Mouse (Mus musculus) heart, postnatal 0 days (tissue): Measurements from ENCODE around the gene Id4. TPM values are rescaled to one million over a fixed set of nuclear protein-coding genes. Genes with fewer than 3 reads are reported as not detected.
A peak's percentile ranks its signal among the peaks of the same experiment; 100 is the strongest.

Experiments used
- ATAC-seq: fragments of 200-750 bp; cut with Nextera tagmentation; 2 replicates; pipeline ENCODE4 v1.8.0; 2017; ENCODE audit warnings: low read depth, moderate number of reproducible peaks, moderate library complexity; ENCODE audit not compliant: insufficient read depth
- DNase-seq: peaks from one replicate; pipeline ENCODE4 v3.0.0-alpha.2; 2016; ENCODE audit warnings: low spot score
- H3K27ac ChIP-seq: fragments of 300-500 bp; sonication (generic); 2 replicates; pipeline ENCODE4 v1.5.1; 2014; ENCODE audit warnings: low read depth, mild to moderate bottlenecking
- H3K27me3 ChIP-seq: fragments of 300-500 bp; sonication (generic); 2 replicates; pipeline ENCODE4 v1.6.1; 2014; ENCODE audit warnings: low read length, mixed read lengths; ENCODE audit not compliant: control insufficient read depth, insufficient read depth
- H3K36me3 ChIP-seq: fragments of 300-500 bp; sonication (generic); replicated peaks from 2 replicates; pipeline ENCODE4 v1.6.1; 2014; ENCODE audit warnings: low read length, mixed read lengths; ENCODE audit not compliant: control insufficient read depth, insufficient read depth
- H3K4me1 ChIP-seq: fragments of 300-500 bp; sonication (generic); 2 replicates; pipeline ENCODE4 v1.6.1; 2014; ENCODE audit warnings: antibody characterized with exemption; ENCODE audit not compliant: control insufficient read depth, insufficient read depth
- H3K4me2 ChIP-seq: fragments of 300-500 bp; sonication (generic); 2 replicates; pipeline ENCODE4 v1.6.1; 2014; ENCODE audit warnings: low read depth, mild to moderate bottlenecking, low read length, moderate library complexity
- H3K4me3 ChIP-seq: fragments of 300-500 bp; sonication (generic); 2 replicates; pipeline ENCODE4 v1.5.1; 2014; ENCODE audit warnings: low read depth, low read length
- H3K9ac ChIP-seq: fragments of 300-500 bp; sonication (generic); replicated peaks from 2 replicates; pipeline ENCODE4 v1.6.1; 2014; ENCODE audit warnings: low read depth, low read length, mixed read lengths
- H3K9me3 ChIP-seq: fragments of 300-500 bp; sonication (generic); replicated peaks from 2 replicates; pipeline ENCODE4 v1.6.1; 2016; ENCODE audit warnings: low read length; ENCODE audit not compliant: control insufficient read depth
- CTCF ChIP-seq: IDR thresholded peaks from 2 replicates; pipeline ENCODE4 v1.5.1; 2016; ENCODE audit warnings: antibody characterized with exemption, control low read depth, low read depth
- EP300 ChIP-seq: IDR thresholded peaks from 2 replicates; pipeline ENCODE4 v1.6.1; 2016; ENCODE audit warnings: antibody characterized with exemption, low read depth
- WGBS: fragments of 180-500 bp; shearing (Covaris S2); extraction: QIAGEN DNeasy Blood & Tissue Kit; methylation state at CpG from one replicate; pipeline ENCODE4 v1.1.7; 2014; 5-methylcytosine and 5-hydroxymethylcytosine counted together
- polyA plus RNA-seq: library from polyadenylated mRNA; unstranded; fragments of >200 nt; fragmentation: Nextera tagmentation; extraction: Ambion mirVana; gene quantifications from 2 replicates; pipeline ENCODE4 v1.2.1, GENCODE M21; 2015
- total RNA-seq: library from RNA; depleted of rRNA; stranded (reverse); fragments of >200 nt; gene quantifications from 2 replicates; pipeline ENCODE4 v1.2.3, GENCODE M21; 2014; ENCODE audit warnings: low replicate concordance

Id4 gene
- total and polyA plus RNA-seq, 2 experiments from 2014 or later = 1.4 to 3.5 TPM

GRCm38 (mm10) chr13:48261341-48262221 is 553 bp downstream of the Id4 start:
- Histone ChIP-seq H3K9ac (peak overlapping the region; percentile 66), H3K9me3 (no peaks in the 10 kb centered on the region), H3K4me1 (0 out of 2 replicates have a peak, but pooled peaks cover 6% of the 10 kb centered on the region), H3K4me2 (peak overlapping the region; percentile 80), H3K4me3 (peak overlapping the region; percentile 70), H3K36me3 (no peaks in the 10 kb centered on the region), H3K27me3 (peaks cover 17% of the 10 kb centered on the region), H3K27ac (peak overlapping the region; percentile 76)
- DNase-seq (peak; percentile 32), ATAC-seq (peak; percentile 44)
- TF ChIP-seq CTCF (no peak), EP300 (no peak)
- WGBS = under 1% methylated on average over 92 of the region's 98 CpGs

- Histone ChIP-seq H3K27ac (no peak overlapping the region), H3K4me2 (peak overlapping the region; percentile 80), H3K4me3 (peak overlapping the region; percentile 70), H3K36me3 (no peaks in the 10 kb centered on the region), H3K9me3 (no peaks in the 10 kb centered on the region), H3K4me1 (0 out of 2 replicates have a peak, but pooled peaks cover 6% of the 10 kb centered on the region), H3K9ac (0 out of 2 replicates have a peak overlapping the region, but pooled peaks have one; percentile 66), H3K27me3 (peaks cover 22% of the 10 kb centered on the region)
- ATAC-seq (no peak), DNase-seq (no peak)
- WGBS = under 1% methylated on average over 24 of the region's 25 CpGs
- TF ChIP-seq EP300 (no peak), CTCF (no peak)
Observed at GRCm38 (mm10) chr13:48262451-48262969, 1.5 kb downstream of the Id4 start.

- Histone ChIP-seq H3K4me3 (no peak overlapping the region), H3K27ac (no peak overlapping the region), H3K4me2 (no peak overlapping the region), H3K4me1 (0 out of 2 replicates have a peak, but pooled peaks cover 6% of the 10 kb centered on the region), H3K36me3 (no peaks in the 10 kb centered on the region), H3K9me3 (no peaks in the 10 kb centered on the region), H3K9ac (no peak overlapping the region), H3K27me3 (peaks cover 22% of the 10 kb centered on the region)
- no peak for DNase-seq
- no peak for TF ChIP-seq CTCF
- WGBS = 87% methylated on average over 6 of the region's 6 CpGs
- no peak for ATAC-seq
Observed at GRCm38 (mm10) chr13:48265029-48265428, 4.0 kb downstream of the Id4 start.

GRCm38 (mm10) chr13:48273451-48274069 is 12.5 kb downstream of the Id4 start:
- Histone ChIP-seq H3K9me3 (no peaks in the 10 kb centered on the region), H3K27ac (no peak overlapping the region), H3K36me3 (no peaks in the 10 kb centered on the region), H3K4me3 (peak overlapping the region; percentile 18), H3K27me3 (no peaks in the 10 kb centered on the region), H3K4me2 (peak overlapping the region; percentile 50), H3K4me1 (no peaks in the 10 kb centered on the region), H3K9ac (no peak overlapping the region)
- DNase-seq = peak; percentile 57
- WGBS = 4% methylated on average over 15 of the region's 15 CpGs
- TF ChIP-seq CTCF = peak; percentile 81
- no peak for TF ChIP-seq EP300
- ATAC-seq = peak; percentile 84

- no peak overlapping the region for H3K4me3 ChIP-seq
- H3K36me3 ChIP-seq = no peaks in the 10 kb centered on the region
- H3K9ac ChIP-seq = no peak overlapping the region
- no peaks in the 10 kb centered on the region for H3K9me3 ChIP-seq
- no peak overlapping the region for H3K27ac ChIP-seq
- no peaks in the 10 kb centered on the region for H3K27me3 ChIP-seq
- ATAC-seq = no peak
- no peak for TF ChIP-seq EP300
- no peak for TF ChIP-seq CTCF
- 73% methylated on average over 1 of the region's 1 CpGs for WGBS
- H3K4me2 ChIP-seq = no peak overlapping the region
- H3K4me1 ChIP-seq = no peaks in the 10 kb centered on the region
- no peak for DNase-seq
Observed at GRCm38 (mm10) chr13:48274107-48274506, 13.1 kb downstream of the Id4 start.
